Mouse (Mus musculus): ENCODE measurements around the gene Epc2. TPM values are rescaled to one million over a fixed set of nuclear protein-coding genes. Genes with fewer than 3 reads are reported as not detected.

Epc2 gene
- polyA plus RNA-seq, 1 experiment from 2014 or later, result 5.9 TPM

- WGBS, result 60% methylated on average over 12 of the region's 12 CpGs
- no peak overlapping the region for H3K4me2 ChIP-seq (ENCODE audit: low read depth, low read length)
- H3K9me3 ChIP-seq (ENCODE audit: control insufficient read depth, low read length), result no peaks in the 10 kb centered on the region
- no peak overlapping the region for H3K27ac ChIP-seq (ENCODE audit: low read length)
- H3K4me3 ChIP-seq (ENCODE audit: low read length), result no peak overlapping the region
- no peaks in the 10 kb centered on the region for H3K36me3 ChIP-seq (ENCODE audit: control insufficient read depth, insufficient read depth, low read length)
- H3K27me3 ChIP-seq (ENCODE audit: control insufficient read depth, insufficient read depth, low read depth, low read length), result no peaks in the 10 kb centered on the region
- no peaks in the 10 kb centered on the region for H3K4me1 ChIP-seq (replicated peaks; ENCODE audit: control insufficient read depth, insufficient read depth, low read length)
- ATAC-seq (ENCODE audit: low read depth), result no peak
- no peak overlapping the region for H3K9ac ChIP-seq (ENCODE audit: low read length)
Observed at GRCm38 (mm10) chr2:49572111-49572642, 120.9 kb downstream of the Epc2 start.

GRCm38 (mm10) chr2:49572684-49573083 lies 121.4 kb downstream of the Epc2 start:
- no peaks in the 10 kb centered on the region for H3K27me3 ChIP-seq (ENCODE audit: control insufficient read depth, insufficient read depth, low read depth, low read length)
- no peaks in the 10 kb centered on the region for H3K36me3 ChIP-seq (ENCODE audit: control insufficient read depth, insufficient read depth, low read length)
- no peaks in the 10 kb centered on the region for H3K4me1 ChIP-seq (replicated peaks; ENCODE audit: control insufficient read depth, insufficient read depth, low read length)
- H3K9me3 ChIP-seq (ENCODE audit: control insufficient read depth, low read length), result no peaks in the 10 kb centered on the region
- H3K4me2 ChIP-seq (ENCODE audit: low read depth, low read length), result no peak overlapping the region
- no peak overlapping the region for H3K9ac ChIP-seq (ENCODE audit: low read length)
- no peak overlapping the region for H3K27ac ChIP-seq (ENCODE audit: low read length)
- H3K4me3 ChIP-seq (ENCODE audit: low read length), result no peak overlapping the region
- ATAC-seq (ENCODE audit: low read depth), result no peak
- 77% methylated on average over 9 of the region's 9 CpGs for WGBS

GRCm38 (mm10) chr2:49573282-49573681 lies 122.0 kb downstream of the Epc2 start:
- Histone ChIP-seq H3K4me1 (replicated peaks; ENCODE audit: control insufficient read depth, insufficient read depth, low read length) (no peaks in the 10 kb centered on the region), H3K4me3 (ENCODE audit: low read length) (no peak overlapping the region), H3K36me3 (ENCODE audit: control insufficient read depth, insufficient read depth, low read length) (no peaks in the 10 kb centered on the region), H3K27ac (ENCODE audit: low read length) (no peak overlapping the region), H3K9me3 (ENCODE audit: control insufficient read depth, low read length) (no peaks in the 10 kb centered on the region), H3K9ac (ENCODE audit: low read length) (no peak overlapping the region), H3K27me3 (ENCODE audit: control insufficient read depth, insufficient read depth, low read depth, low read length) (no peaks in the 10 kb centered on the region), H3K4me2 (ENCODE audit: low read depth, low read length) (no peak overlapping the region)
- ATAC-seq (ENCODE audit: low read depth), result no peak
- 94% methylated on average over 3 of the region's 3 CpGs for WGBS

GRCm38 (mm10) chr2:49580585-49580984 lies 129.3 kb downstream of the Epc2 start:
- Histone ChIP-seq H3K36me3 (ENCODE audit: control insufficient read depth, insufficient read depth, low read length) (no peaks in the 10 kb centered on the region), H3K27me3 (ENCODE audit: control insufficient read depth, insufficient read depth, low read depth, low read length) (no peaks in the 10 kb centered on the region), H3K27ac (ENCODE audit: low read length) (no peak overlapping the region), H3K4me3 (ENCODE audit: low read length) (no peak overlapping the region), H3K9me3 (ENCODE audit: control insufficient read depth, low read length) (no peaks in the 10 kb centered on the region), H3K4me2 (ENCODE audit: low read depth, low read length) (no peak overlapping the region), H3K4me1 (replicated peaks; ENCODE audit: control insufficient read depth, insufficient read depth, low read length) (no peaks in the 10 kb centered on the region), H3K9ac (ENCODE audit: low read length) (no peak overlapping the region)
- 67% methylated on average over 3 of the region's 3 CpGs for WGBS
- no peak for ATAC-seq (ENCODE audit: low read depth)

DNA sequence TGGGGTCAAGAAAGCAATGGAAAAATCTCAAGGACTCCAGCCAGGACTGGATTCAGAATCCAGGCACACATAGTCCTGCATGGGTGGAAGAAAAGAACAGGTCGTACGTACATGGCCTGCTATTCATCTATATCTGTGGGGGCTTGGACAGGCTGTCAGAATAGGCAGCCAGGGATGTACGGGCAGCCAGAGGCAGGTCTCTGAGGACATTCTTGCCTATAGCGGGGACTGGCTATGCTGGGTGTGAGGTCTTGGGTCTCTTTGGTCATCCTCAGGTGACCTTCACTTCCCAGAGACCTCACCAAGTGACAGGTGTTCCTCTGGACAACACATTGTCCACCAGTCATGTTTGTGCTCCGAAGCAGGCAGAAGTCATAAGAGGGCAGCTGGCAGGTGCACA lies 131.3 kb downstream of the Epc2 start:
- no peaks in the 10 kb centered on the region for H3K36me3 ChIP-seq (ENCODE audit: control insufficient read depth, insufficient read depth, low read length)
- no peak overlapping the region for H3K4me3 ChIP-seq (ENCODE audit: low read length)
- H3K9me3 ChIP-seq (ENCODE audit: control insufficient read depth, low read length), result no peaks in the 10 kb centered on the region
- no peak overlapping the region for H3K4me2 ChIP-seq (ENCODE audit: low read depth, low read length)
- no peak overlapping the region for H3K9ac ChIP-seq (ENCODE audit: low read length)
- no peak overlapping the region for H3K27ac ChIP-seq (ENCODE audit: low read length)
- no peaks in the 10 kb centered on the region for H3K4me1 ChIP-seq (replicated peaks; ENCODE audit: control insufficient read depth, insufficient read depth, low read length)
- no peak for ATAC-seq (ENCODE audit: low read depth)
- no peaks in the 10 kb centered on the region for H3K27me3 ChIP-seq (ENCODE audit: control insufficient read depth, insufficient read depth, low read depth, low read length)
- 74% methylated on average over 5 of the region's 5 CpGs for WGBS

- Histone ChIP-seq H3K9me3 (ENCODE audit: control insufficient read depth, low read length) (no peaks in the 10 kb centered on the region), H3K9ac (ENCODE audit: low read length) (no peak overlapping the region), H3K27ac (ENCODE audit: low read length) (no peak overlapping the region), H3K27me3 (ENCODE audit: control insufficient read depth, insufficient read depth, low read depth, low read length) (no peaks in the 10 kb centered on the region), H3K4me3 (ENCODE audit: low read length) (no peak overlapping the region), H3K36me3 (ENCODE audit: control insufficient read depth, insufficient read depth, low read length) (no peaks in the 10 kb centered on the region), H3K4me1 (replicated peaks; ENCODE audit: control insufficient read depth, insufficient read depth, low read length) (no peaks in the 10 kb centered on the region), H3K4me2 (ENCODE audit: low read depth, low read length) (no peak overlapping the region)
- ATAC-seq (ENCODE audit: low read depth), result no peak
- WGBS, result 94% methylated on average over 2 of the region's 2 CpGs
Observed at GRCm38 (mm10) chr2:49583311-49583710, 132.0 kb downstream of the Epc2 start.

GRCm38 (mm10) chr2:49590450-49590849 lies 139.2 kb downstream of the Epc2 start:
- Histone ChIP-seq H3K27me3 (ENCODE audit: control insufficient read depth, insufficient read depth, low read depth, low read length) (no peaks in the 10 kb centered on the region), H3K9me3 (ENCODE audit: control insufficient read depth, low read length) (no peaks in the 10 kb centered on the region), H3K4me3 (ENCODE audit: low read length) (no peak overlapping the region), H3K4me1 (replicated peaks; ENCODE audit: control insufficient read depth, insufficient read depth, low read length) (no peaks in the 10 kb centered on the region), H3K9ac (ENCODE audit: low read length) (no peak overlapping the region), H3K4me2 (ENCODE audit: low read depth, low read length) (no peak overlapping the region), H3K27ac (ENCODE audit: low read length) (no peak overlapping the region), H3K36me3 (ENCODE audit: control insufficient read depth, insufficient read depth, low read length) (no peaks in the 10 kb centered on the region)
- 58% methylated on average over 5 of the region's 5 CpGs for WGBS
- no peak for ATAC-seq (ENCODE audit: low read depth)

- Histone ChIP-seq H3K4me3 (ENCODE audit: low read length) (no peak overlapping the region), H3K27me3 (ENCODE audit: control insufficient read depth, insufficient read depth, low read depth, low read length) (no peaks in the 10 kb centered on the region), H3K4me2 (ENCODE audit: low read depth, low read length) (no peak overlapping the region), H3K9ac (ENCODE audit: low read length) (no peak overlapping the region), H3K27ac (ENCODE audit: low read length) (no peak overlapping the region), H3K9me3 (ENCODE audit: control insufficient read depth, low read length) (no peaks in the 10 kb centered on the region), H3K36me3 (ENCODE audit: control insufficient read depth, insufficient read depth, low read length) (no peaks in the 10 kb centered on the region), H3K4me1 (replicated peaks; ENCODE audit: control insufficient read depth, insufficient read depth, low read length) (no peaks in the 10 kb centered on the region)
- no peak for ATAC-seq (ENCODE audit: low read depth)
Observed at GRCm38 (mm10) chr2:49592926-49593325, 141.6 kb downstream of the Epc2 start.

- no peak for ATAC-seq (ENCODE audit: low read depth)
- H3K36me3 ChIP-seq (ENCODE audit: control insufficient read depth, insufficient read depth, low read length), result no peaks in the 10 kb centered on the region
- H3K27me3 ChIP-seq (ENCODE audit: control insufficient read depth, insufficient read depth, low read depth, low read length), result no peaks in the 10 kb centered on the region
- 81% methylated on average over 7 of the region's 7 CpGs for WGBS
- H3K9me3 ChIP-seq (ENCODE audit: control insufficient read depth, low read length), result no peaks in the 10 kb centered on the region
- no peak overlapping the region for H3K4me2 ChIP-seq (ENCODE audit: low read depth, low read length)
- no peaks in the 10 kb centered on the region for H3K4me1 ChIP-seq (replicated peaks; ENCODE audit: control insufficient read depth, insufficient read depth, low read length)
- no peak overlapping the region for H3K27ac ChIP-seq (ENCODE audit: low read length)
- no peak overlapping the region for H3K9ac ChIP-seq (ENCODE audit: low read length)
- no peak overlapping the region for H3K4me3 ChIP-seq (ENCODE audit: low read length)
Observed at GRCm38 (mm10) chr2:49594886-49595285, 143.6 kb downstream of the Epc2 start.

GRCm38 (mm10) chr2:49596318-49596717 lies 145.0 kb downstream of the Epc2 start:
- Histone ChIP-seq H3K4me2 (ENCODE audit: low read depth, low read length) (no peak overlapping the region), H3K9ac (ENCODE audit: low read length) (no peak overlapping the region), H3K27ac (ENCODE audit: low read length) (no peak overlapping the region), H3K9me3 (ENCODE audit: control insufficient read depth, low read length) (no peaks in the 10 kb centered on the region), H3K4me3 (ENCODE audit: low read length) (no peak overlapping the region), H3K36me3 (ENCODE audit: control insufficient read depth, insufficient read depth, low read length) (no peaks in the 10 kb centered on the region), H3K27me3 (ENCODE audit: control insufficient read depth, insufficient read depth, low read depth, low read length) (no peaks in the 10 kb centered on the region), H3K4me1 (replicated peaks; ENCODE audit: control insufficient read depth, insufficient read depth, low read length) (no peaks in the 10 kb centered on the region)
- no peak for ATAC-seq (ENCODE audit: low read depth)
- 72% methylated on average over 3 of the region's 3 CpGs for WGBS

Data from lung, embryonic 16.5 days (tissue).